Mouse (Mus musculus): ENCODE data around the gene Smpd1.

The Smpd1 gene

DNA sequence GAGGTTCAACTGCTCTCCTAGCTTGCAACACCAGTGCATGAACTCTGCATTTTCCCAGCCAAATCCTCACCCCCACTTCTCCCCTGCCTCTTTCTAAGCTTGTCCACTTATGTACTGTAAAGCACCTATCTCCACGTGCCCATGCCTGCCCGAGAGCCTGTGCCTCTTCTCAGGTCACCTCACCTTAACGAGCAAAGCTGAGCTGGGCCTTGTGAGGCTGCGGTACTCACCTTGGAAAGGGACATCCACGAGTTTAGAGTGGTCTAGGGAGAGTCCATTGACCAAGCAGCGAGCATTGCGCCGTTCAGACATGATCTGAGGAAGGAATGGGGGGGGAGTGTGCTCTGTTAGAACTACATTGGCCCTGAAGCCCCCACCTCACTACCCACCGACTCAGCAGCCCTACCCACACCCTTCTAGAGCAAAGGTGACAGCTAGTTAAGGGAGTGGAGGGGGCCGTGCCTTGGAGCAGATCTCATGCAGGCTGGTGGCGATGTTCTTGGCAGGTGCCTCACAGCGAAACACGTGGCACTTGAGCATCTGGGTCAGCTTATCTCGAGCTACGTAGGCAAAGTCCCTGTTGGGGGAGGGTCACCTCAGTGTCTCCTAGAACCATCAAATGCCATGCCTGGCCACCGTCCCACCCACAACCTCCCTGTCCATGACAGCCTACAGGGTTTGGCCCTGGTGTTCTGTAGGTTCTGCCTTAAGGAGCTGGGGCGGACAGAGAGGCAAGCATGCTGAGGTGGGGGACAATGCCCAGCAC lies 11.1 kb downstream of the Smpd1 start:
- DNase-seq: no peak

GRCm38 (mm10) chr7:105568583-105568982 lies 14.4 kb downstream of the Smpd1 start:
- DNase-seq: no peak

DNA sequence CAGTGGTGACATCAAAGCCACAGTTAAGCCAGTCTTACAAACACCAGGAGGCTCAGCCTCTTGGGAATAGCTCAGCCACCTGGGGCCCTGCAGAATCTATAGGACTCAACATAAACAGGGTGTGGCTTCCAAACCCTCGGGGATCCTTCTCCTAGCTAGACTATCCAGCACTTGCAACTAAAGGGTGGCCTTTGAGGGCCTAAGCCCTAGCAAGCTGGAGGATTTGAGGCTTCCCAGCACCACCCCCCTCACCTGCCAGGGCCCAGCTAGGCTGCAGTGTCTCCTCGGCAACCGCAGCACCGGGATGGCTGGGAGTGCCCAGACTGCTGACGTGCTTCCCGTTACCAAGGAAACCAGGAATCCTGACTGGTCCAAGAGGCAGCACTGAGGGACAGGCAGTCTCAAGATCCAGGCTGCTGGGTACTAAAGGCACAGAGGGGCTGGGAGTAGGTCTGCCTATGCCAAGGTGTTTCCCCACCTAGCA lies 14.9 kb downstream of the Smpd1 start:
- no peak for DNase-seq

DNA sequence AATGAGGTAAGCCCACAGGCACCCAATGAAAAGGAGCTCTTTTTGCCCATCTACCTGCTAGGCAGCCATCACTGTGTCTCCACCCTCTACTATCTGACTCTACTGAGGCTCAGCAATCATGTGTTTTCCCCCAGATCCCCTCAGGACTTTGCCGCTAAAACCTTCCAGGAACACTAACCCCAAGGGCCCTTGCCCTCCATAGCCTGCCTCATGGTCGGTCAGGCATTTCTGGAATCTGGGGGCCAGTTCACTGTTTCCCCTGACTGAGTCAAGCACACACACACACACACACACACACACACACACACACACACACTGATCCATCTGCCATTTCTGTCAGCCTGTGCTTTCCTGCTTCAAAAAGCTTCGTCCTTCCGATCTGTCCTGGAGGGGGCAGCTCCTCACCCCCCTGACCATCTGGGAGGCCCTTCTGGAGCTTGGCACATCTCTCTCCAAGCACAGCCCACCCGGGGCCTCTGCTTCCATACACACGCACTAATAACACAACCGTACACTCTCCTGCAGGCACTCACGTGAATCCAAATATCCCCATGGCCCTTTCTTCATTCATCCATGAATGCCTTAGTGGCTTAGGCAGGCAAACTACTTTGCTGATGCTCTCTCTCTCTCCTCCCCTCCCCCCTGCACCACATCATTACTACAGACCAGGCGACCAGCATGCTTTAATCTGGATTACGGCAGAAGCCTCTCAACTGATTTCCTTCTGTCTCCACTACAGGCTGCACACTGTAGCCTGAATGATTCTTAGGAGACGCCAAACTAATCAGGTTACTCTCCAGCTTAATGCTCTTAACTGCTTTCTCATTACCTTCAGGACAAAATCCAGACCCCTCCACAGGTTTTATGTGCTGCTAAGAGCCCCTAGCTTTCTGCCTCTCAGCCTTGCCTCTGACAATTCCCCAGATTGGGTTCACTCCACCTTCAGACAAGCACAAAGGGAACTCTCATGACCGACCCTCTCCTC lies 15.6 kb downstream of the Smpd1 start:
- no peak for DNase-seq

DNA sequence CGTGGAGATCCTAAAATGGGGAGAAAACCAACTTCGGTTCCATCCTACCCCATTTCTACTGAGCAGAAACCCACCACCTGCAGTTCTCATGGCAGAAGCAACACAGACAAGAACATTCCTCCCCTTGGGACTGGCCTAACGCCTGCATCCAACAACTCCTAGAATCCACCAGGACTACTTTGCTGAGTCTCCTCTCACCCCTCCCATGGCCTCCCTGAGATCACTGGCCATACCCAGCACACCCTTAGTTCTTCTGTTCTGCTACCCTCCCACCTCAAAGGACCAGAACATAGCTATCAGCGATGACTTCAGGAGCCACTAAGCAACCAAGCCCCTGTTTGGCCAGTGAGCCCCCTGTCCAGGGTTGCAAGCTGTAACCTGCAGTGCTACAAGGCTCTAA lies 16.6 kb downstream of the Smpd1 start:
- no peak for DNase-seq

DNA sequence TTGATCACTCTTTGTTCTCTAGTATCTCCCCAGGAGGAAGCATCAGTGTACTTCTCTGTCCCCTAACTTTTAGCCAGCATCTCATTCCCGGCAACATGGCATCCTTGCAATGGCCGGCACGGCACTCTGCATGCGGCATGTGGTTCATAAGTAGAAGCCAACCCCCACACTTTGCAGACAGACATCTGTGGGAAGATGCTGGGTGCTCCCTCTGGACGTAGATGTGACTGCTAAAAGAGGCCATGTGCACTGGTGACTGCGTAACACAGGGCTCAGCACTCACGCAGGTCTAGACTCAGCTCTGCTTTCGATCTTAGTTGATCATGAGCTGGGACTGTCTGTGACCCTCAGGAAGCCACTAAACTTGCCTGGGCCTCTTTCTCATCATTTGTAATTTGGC lies 18.8 kb downstream of the Smpd1 start:
- DNase-seq: no peak

DNA sequence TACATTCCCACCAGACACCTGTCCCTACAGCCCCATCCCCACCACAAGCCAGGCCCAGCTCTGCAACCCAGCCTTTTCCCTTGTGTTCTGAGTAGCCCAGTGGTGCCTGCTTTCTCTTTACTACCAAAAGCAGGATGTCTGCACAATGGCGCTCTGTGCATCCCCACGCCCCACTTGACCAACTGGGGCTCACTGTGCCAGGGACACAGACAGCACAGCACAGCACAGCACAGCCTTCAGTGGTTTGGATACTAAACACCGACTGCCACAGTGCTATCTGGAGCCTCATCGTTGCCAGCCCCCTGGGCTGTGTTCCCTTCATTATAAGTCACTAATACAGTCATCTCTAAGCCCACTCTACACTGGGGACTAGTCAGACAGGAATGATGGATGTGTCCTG lies 20.4 kb downstream of the Smpd1 start:
- DNase-seq: no peak

DNA sequence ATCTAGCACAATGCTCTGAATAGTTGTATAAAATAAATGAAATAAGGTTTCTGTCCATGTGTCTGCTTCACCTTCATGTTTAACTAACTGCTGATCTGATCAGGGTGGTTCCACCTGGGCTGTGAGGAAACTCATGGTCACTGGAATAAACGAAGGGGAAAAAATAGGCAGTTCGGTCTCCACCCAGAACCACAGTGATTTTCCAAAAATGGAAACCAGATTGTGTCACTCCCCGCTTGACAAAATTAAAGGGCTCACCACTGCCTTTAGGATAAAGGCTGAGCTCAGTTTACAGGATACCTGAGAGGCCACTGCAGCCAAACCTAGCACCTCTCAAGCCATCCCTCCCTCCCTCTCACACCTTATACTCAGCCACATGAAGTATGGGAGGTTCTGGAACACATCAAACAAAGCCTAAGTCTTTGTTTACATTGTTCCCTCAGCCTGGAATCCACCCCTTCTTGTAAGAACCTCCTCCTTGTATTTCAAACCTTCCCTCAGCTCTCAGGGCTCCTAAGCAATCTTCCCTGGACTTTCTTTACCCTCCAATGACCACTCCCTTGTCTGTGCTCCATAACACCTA lies 22.1 kb downstream of the Smpd1 start:
- no peak for DNase-seq

- no peak for DNase-seq
These were observed 23.3 kb downstream of the Smpd1 start for GRCm38 (mm10) chr7:105577377-105577871.

GRCm38 (mm10) chr7:105578481-105578880 lies 24.3 kb downstream of the Smpd1 start:
- no peak for DNase-seq

GRCm38 (mm10) chr7:105580627-105581089 lies 26.5 kb downstream of the Smpd1 start:
- peak; percentile 36 for DNase-seq

- DNase-seq: peak; percentile 78
These were observed 27.0 kb downstream of the Smpd1 start, which contains the start of gene Apbb1 for GRCm38 (mm10) chr7:105581094-105581703. Gene Apbb1 (minus strand): TSS chr7:105581653.

GRCm38 (mm10) chr7:105581959-105582358 lies 27.8 kb downstream of the Smpd1 start:
- no peak for DNase-seq

- no peak for DNase-seq
These were observed 34.3 kb downstream of the Smpd1 start for GRCm38 (mm10) chr7:105588325-105588912.

GRCm38 (mm10) chr7:105590097-105590496 lies 35.9 kb downstream of the Smpd1 start:
- no peak for DNase-seq

DNA sequence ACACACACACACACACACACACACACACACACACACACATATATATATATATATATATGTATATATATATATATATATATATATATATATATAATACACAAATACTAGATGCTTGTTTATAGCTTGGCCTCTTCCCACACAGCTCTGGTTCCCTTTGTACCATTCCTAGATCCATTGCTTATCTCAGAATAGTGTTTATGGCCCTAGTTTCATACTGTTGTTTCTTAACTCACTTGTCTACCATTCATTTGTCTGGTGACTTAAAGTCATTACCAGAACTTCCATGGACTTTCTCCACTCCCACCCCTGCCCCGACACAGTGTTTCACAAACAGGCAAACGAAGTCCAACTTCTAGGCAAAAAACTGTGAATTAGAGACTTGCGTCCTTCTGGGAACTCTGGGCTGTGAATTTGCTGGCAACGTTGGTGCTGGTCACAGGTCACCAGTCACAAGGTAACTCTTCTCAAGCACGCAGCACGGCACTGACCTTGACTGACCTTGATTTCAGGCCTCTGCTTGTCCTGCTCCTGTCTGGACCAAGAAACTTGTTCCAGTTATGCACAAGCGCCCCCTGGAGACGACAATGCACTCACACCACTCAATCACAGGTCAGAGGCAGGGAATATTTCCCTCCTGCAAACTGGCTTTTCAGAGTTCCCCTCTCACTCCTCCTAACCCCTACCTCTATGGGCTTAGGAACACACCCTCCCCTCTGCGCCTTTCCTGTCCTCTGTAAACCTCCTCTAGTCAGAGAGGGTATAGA lies 48.9 kb downstream of the Smpd1 start:
- peak; percentile 88 for DNase-seq
